Mouse (Mus musculus) liver, embryonic 14.5 days (tissue): ENCODE measurements at regions not wholly inside any gene's neighbourhood (a gene's known extent, or its start where the extent isn't known, plus 50 kb on each side); places are given as distances from the start of the nearest gene placed in this dataset.
A peak's percentile ranks its signal among the peaks of the same experiment; 100 is the strongest.

Source experiments
- CTCF ChIP-seq: IDR thresholded peaks from 2 replicates; pipeline ENCODE4 v1.5.1; 2016; ENCODE audit warnings: antibody characterized with exemption, low read depth, control low read depth
- EP300 ChIP-seq: IDR thresholded peaks from 2 replicates; pipeline ENCODE4 v1.6.1; 2016; ENCODE audit warnings: antibody characterized with exemption, low read depth

- no peak for TF ChIP-seq EP300
- TF ChIP-seq CTCF, result peak; percentile 5; the same call in 1 of the 2 replicates
These were observed 52.0 kb upstream of the Ptprt start for GRCm38 (mm10) chr2:162712972-162713371.
